Mouse (Mus musculus) small intestine, adult 2 months (tissue): Measurements from ENCODE around the gene Clptm1. TPM values are rescaled to one million over a fixed set of nuclear protein-coding genes. Genes with fewer than 3 reads are reported as not detected.

ENCODE experiments used
- H3K27ac ChIP-seq: fragments of 200-500 bp; 2 replicates; pipeline ENCODE4 v1.5.1; 2012; ENCODE audit warnings: low read depth, low read length, control low read depth, inconsistent platforms; ENCODE audit not compliant: insufficient read depth
- H3K27me3 ChIP-seq: fragments of 200-500 bp; 2 replicates; pipeline ENCODE4 v1.6.1; 2012; ENCODE audit warnings: mild to moderate bottlenecking, moderate library complexity, low read length, inconsistent platforms; ENCODE audit not compliant: control insufficient read depth, insufficient read depth
- H3K36me3 ChIP-seq: fragments of 200-500 bp; 2 replicates; pipeline ENCODE4 v1.6.1; 2012; ENCODE audit warnings: mild to moderate bottlenecking, low read length, control low read depth, inconsistent platforms; ENCODE audit not compliant: control insufficient read depth, insufficient read depth
- H3K4me1 ChIP-seq: fragments of 200-500 bp; 2 replicates; pipeline ENCODE4 v1.6.1; 2012; ENCODE audit warnings: low read length, inconsistent platforms, mixed read lengths; ENCODE audit not compliant: control insufficient read depth, insufficient read depth, insufficient read length
- H3K4me3 ChIP-seq: fragments of 200-500 bp; 2 replicates; pipeline ENCODE4 v1.5.1; 2012; ENCODE audit warnings: low read depth, mild to moderate bottlenecking, control low read depth, inconsistent platforms, low read length, moderate library complexity
- CTCF ChIP-seq: fragments of 200-500 bp; IDR thresholded peaks from 2 replicates; pipeline ENCODE4 v1.5.1; 2012; ENCODE audit warnings: low read depth, mild to moderate bottlenecking, control low read depth, inconsistent platforms, low read length, moderate library complexity, mixed read lengths; ENCODE audit not compliant: insufficient replicate concordance, insufficient read length; ENCODE audit errors: extremely low read depth
- POLR2A ChIP-seq: fragments of 200-500 bp; IDR thresholded peaks from 2 replicates; pipeline ENCODE4 v1.6.1; 2012; ENCODE audit warnings: low read depth, mild to moderate bottlenecking, control low read depth, inconsistent platforms, low read length, moderate library complexity
- WGBS: fragments of 180-500 bp; shearing (Covaris S2); methylation state at CpG from one replicate; pipeline ENCODE4 v1.1.7; 2018; 5-methylcytosine and 5-hydroxymethylcytosine counted together
- polyA plus RNA-seq: library from polyadenylated mRNA; depleted of rRNA; stranded (reverse); fragments of >200 nt; gene quantifications from 2 replicates; pipeline ENCODE4 v1.2.3, GENCODE M21; 2012

Clptm1 gene
- polyA plus RNA-seq, 1 experiment, result 141 TPM

DNA sequence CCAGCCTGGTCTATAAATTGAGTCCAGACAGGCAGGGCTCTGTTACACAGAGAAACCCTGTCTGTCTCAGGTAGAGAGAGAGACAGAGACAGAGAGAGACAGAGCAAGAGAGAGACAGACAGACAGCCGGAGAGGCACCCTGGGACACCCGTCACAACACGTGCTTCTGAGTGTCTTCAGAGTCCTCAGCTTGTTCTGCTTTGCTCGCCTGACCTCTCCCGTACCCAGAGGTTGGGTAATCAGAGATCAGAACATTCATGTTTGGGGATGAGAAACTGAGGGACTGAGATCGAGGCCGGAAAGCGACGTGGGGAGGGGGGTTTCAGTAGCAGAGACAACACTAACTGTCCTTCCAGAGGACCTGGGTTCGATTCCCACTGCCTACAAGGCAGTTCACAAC lies 11.0 kb upstream of the Clptm1 start:
- WGBS, result 78% methylated on average over 10 of the region's 10 CpGs
- Histone ChIP-seq H3K4me1 (peaks cover 31% of the 10 kb centered on the region), H3K36me3 (no peaks in the 10 kb centered on the region), H3K27ac (peak overlapping the region; percentile 82), H3K27me3 (no peaks in the 10 kb centered on the region), H3K4me3 (peak overlapping the region; percentile 51)
- TF ChIP-seq POLR2A (no peak), CTCF (no peak)

DNA sequence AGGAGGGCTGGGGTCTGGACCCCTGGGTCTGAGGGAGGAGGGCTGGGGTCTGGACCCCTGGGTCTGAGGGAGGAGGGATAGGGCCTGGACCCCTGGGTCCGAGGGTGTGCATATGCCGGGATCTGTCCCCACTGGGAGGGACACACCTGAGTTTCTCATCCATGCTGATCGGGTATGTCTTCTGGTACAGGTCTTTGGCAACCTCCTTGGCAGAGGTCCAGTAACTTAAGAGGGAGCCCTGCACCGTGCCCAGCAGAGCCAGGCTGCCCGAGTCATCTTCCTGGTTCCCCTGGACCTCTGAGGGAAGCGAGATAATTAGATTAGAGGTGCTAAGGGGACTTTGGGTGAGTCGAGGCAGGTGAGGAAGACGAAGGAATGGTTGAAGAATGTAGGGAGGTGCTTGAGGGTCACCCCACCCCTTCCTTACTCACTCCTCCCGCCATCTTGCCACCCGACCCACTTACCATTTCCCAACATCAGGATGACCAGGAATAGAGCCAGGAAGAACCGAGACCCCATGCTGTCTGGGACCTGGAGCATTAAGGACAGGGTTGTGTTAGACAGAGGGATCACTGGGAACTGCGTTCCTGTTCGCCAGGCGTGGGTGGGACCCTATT lies 8.4 kb upstream of the Clptm1 start:
- TF ChIP-seq CTCF (no peak), POLR2A (no peak)
- 44% methylated on average over 14 of the region's 14 CpGs for WGBS
- Histone ChIP-seq H3K36me3 (no peaks in the 10 kb centered on the region), H3K4me1 (peaks cover 23% of the 10 kb centered on the region), H3K27ac (no peak overlapping the region), H3K27me3 (no peaks in the 10 kb centered on the region), H3K4me3 (no peak overlapping the region)

- Histone ChIP-seq H3K36me3 (no peaks in the 10 kb centered on the region), H3K4me3 (no peak overlapping the region), H3K27ac (no peak overlapping the region), H3K4me1 (peaks cover 11% of the 10 kb centered on the region), H3K27me3 (no peaks in the 10 kb centered on the region)
- WGBS, result 87% methylated on average over 10 of the region's 10 CpGs
- TF ChIP-seq POLR2A (no peak), CTCF (no peak)
Observed at GRCm38 (mm10) chr7:19671511-19671910, 6.7 kb upstream of the Clptm1 start.

- H3K27ac ChIP-seq, result peak overlapping the region; percentile 71
- H3K4me3 ChIP-seq, result peak overlapping the region; percentile 27
- H3K4me1 ChIP-seq, result peaks cover 4% of the 10 kb centered on the region; the same call in 1 of the 2 replicates
- WGBS, result 7% methylated on average over 10 of the region's 10 CpGs
- peak; percentile 88; the same call in 1 of the 2 replicates for TF ChIP-seq CTCF
- TF ChIP-seq POLR2A, result no peak
- H3K36me3 ChIP-seq, result no peaks in the 10 kb centered on the region
- no peaks in the 10 kb centered on the region for H3K27me3 ChIP-seq
Observed at GRCm38 (mm10) chr7:19668947-19669721, 4.3 kb upstream of the Clptm1 start.

DNA sequence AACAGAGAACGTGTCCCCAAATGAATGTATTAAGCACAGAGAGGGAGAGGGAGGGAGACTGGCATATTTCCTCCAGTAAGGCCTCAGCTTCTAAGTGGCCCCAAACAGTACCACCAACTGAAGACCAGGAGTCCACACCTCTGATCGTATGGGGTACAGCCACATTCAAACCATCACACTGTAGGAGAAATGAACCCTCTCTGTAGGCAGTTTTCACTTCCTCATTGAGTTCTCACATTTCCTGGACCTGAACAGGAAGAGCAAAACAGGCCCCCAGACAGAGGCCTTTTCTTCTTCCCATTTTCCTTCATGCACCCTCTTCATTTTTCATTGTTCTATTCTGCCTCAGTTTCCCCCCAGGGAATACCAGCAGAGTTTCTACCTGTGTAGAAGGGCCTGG lies 2.6 kb upstream of the Clptm1 start:
- 81% methylated on average over 2 of the region's 2 CpGs for WGBS
- H3K36me3 ChIP-seq, result no peaks in the 10 kb centered on the region
- peaks cover 10% of the 10 kb centered on the region; the same call in 1 of the 2 replicates for H3K4me1 ChIP-seq

GRCm38 (mm10) chr7:19666750-19667149 lies 1.9 kb upstream of the Clptm1 start:
- H3K4me3 ChIP-seq, result no peak overlapping the region
- no peak overlapping the region for H3K27ac ChIP-seq
- peaks cover 1% of the 10 kb centered on the region for H3K36me3 ChIP-seq
- WGBS, result 81% methylated on average over 3 of the region's 3 CpGs
- H3K27me3 ChIP-seq, result no peaks in the 10 kb centered on the region
- H3K4me1 ChIP-seq, result peaks cover 10% of the 10 kb centered on the region; the same call in 1 of the 2 replicates
- TF ChIP-seq POLR2A, result no peak
- peak; percentile 23; the same call in 1 of the 2 replicates for TF ChIP-seq CTCF

More for the DNA sequence above, 2.6 kb upstream of the Clptm1 start:
- TF ChIP-seq CTCF (no peak), POLR2A (no peak)
- H3K27ac ChIP-seq, result 0 out of 2 replicates have a peak overlapping the region, but pooled peaks have one; percentile 5
- H3K27me3 ChIP-seq, result no peaks in the 10 kb centered on the region
- no peak overlapping the region for H3K4me3 ChIP-seq

GRCm38 (mm10) chr7:19664455-19664954 lies 328 bp downstream of the Clptm1 start:
- WGBS, result under 1% methylated on average over 37 of the region's 37 CpGs
- H3K36me3 ChIP-seq, result peaks cover 3% of the 10 kb centered on the region
- peak overlapping the region; percentile 95 for H3K4me3 ChIP-seq
- no peaks in the 10 kb centered on the region for H3K27me3 ChIP-seq
- H3K4me1 ChIP-seq, result peaks cover 10% of the 10 kb centered on the region; the same call in 1 of the 2 replicates
- no peak overlapping the region for H3K27ac ChIP-seq
- TF ChIP-seq CTCF, result no peak
